Mouse (Mus musculus): Measurements from ENCODE around the gene Bcl9. TPM values are rescaled to one million over a fixed set of nuclear protein-coding genes. Genes with fewer than 3 reads are reported as not detected.

Gene Bcl9
- polyA plus RNA-seq, 1 experiment: 15.2 TPM

- DNase-seq (ENCODE audit: low read depth in 1 of 2, low spot score in 2 of 2): no peak
- Histone ChIP-seq H3K27ac (ENCODE audit: insufficient read depth, low read length) (no peak overlapping the region; the same call in 1 of the 2 replicates), H3K36me3 (ENCODE audit: control insufficient read depth, insufficient read depth, low read length) (no peaks in the 10 kb centered on the region), H3K4me3 (ENCODE audit: extremely low read depth, insufficient read depth, insufficient read length) (no peak overlapping the region; the same call in 1 of the 2 replicates), H3K4me1 (ENCODE audit: control insufficient read depth, insufficient read depth, insufficient read length) (peaks cover 18% of the 10 kb centered on the region), H3K27me3 (ENCODE audit: control insufficient read depth, insufficient read depth, low read length) (no peaks in the 10 kb centered on the region)
- TF ChIP-seq POLR2A (IDR thresholded peaks at IDR 0.05; ENCODE audit: low read depth, low read length) (no peak), CTCF (IDR thresholded peaks at IDR 0.05; ENCODE audit: extremely low read depth, insufficient read depth, insufficient read length, insufficient replicate concordance) (no peak)
- 53% methylated on average over 2 of the region's 2 CpGs for WGBS
Observed at GRCm38 (mm10) chr3:97237403-97237802, 60.3 kb downstream of the Bcl9 start.

- 91% methylated on average over 14 of the region's 14 CpGs for WGBS
- no peak for DNase-seq (ENCODE audit: low read depth in 1 of 2, low spot score in 2 of 2)
- Histone ChIP-seq H3K27ac (ENCODE audit: insufficient read depth, low read length) (no peak overlapping the region), H3K27me3 (ENCODE audit: control insufficient read depth, insufficient read depth, low read length) (no peaks in the 10 kb centered on the region), H3K4me3 (ENCODE audit: extremely low read depth, insufficient read depth, insufficient read length) (no peak overlapping the region), H3K4me1 (ENCODE audit: control insufficient read depth, insufficient read depth, insufficient read length) (peaks cover 22% of the 10 kb centered on the region), H3K36me3 (ENCODE audit: control insufficient read depth, insufficient read depth, low read length) (no peaks in the 10 kb centered on the region)
- no peak for TF ChIP-seq POLR2A (IDR thresholded peaks at IDR 0.05; ENCODE audit: low read depth, low read length)
- TF ChIP-seq CTCF (IDR thresholded peaks at IDR 0.05; ENCODE audit: extremely low read depth, insufficient read depth, insufficient read length, insufficient replicate concordance): no peak
Observed at GRCm38 (mm10) chr3:97234797-97235196, 62.9 kb downstream of the Bcl9 start.

- TF ChIP-seq POLR2A (IDR thresholded peaks at IDR 0.05; ENCODE audit: low read depth, low read length) (no peak), CTCF (IDR thresholded peaks at IDR 0.05; ENCODE audit: extremely low read depth, insufficient read depth, insufficient read length, insufficient replicate concordance) (no peak)
- peak; percentile 45 to 47 for DNase-seq (ENCODE audit: low read depth in 1 of 2, low spot score in 2 of 2)
- Histone ChIP-seq H3K36me3 (ENCODE audit: control insufficient read depth, insufficient read depth, low read length) (no peaks in the 10 kb centered on the region), H3K27ac (ENCODE audit: insufficient read depth, low read length) (no peak overlapping the region), H3K4me1 (ENCODE audit: control insufficient read depth, insufficient read depth, insufficient read length) (peaks cover 14% of the 10 kb centered on the region; the same call in 1 of the 2 replicates), H3K27me3 (ENCODE audit: control insufficient read depth, insufficient read depth, low read length) (no peaks in the 10 kb centered on the region), H3K4me3 (ENCODE audit: extremely low read depth, insufficient read depth, insufficient read length) (no peak overlapping the region)
- 37% methylated on average over 3 of the region's 3 CpGs for WGBS
Observed at GRCm38 (mm10) chr3:97232328-97232727, 65.4 kb downstream of the Bcl9 start.

GRCm38 (mm10) chr3:97231857-97232256 is 65.9 kb downstream of the Bcl9 start:
- DNase-seq (ENCODE audit: low read depth in 1 of 2, low spot score in 2 of 2): no peak
- WGBS: 81% methylated on average over 9 of the region's 9 CpGs
- no peak for TF ChIP-seq CTCF (IDR thresholded peaks at IDR 0.05; ENCODE audit: extremely low read depth, insufficient read depth, insufficient read length, insufficient replicate concordance)
- no peak for TF ChIP-seq POLR2A (IDR thresholded peaks at IDR 0.05; ENCODE audit: low read depth, low read length)
- no peak overlapping the region for H3K27ac ChIP-seq (ENCODE audit: insufficient read depth, low read length)
- H3K4me3 ChIP-seq (ENCODE audit: extremely low read depth, insufficient read depth, insufficient read length): no peak overlapping the region
- H3K27me3 ChIP-seq (ENCODE audit: control insufficient read depth, insufficient read depth, low read length): 0 out of 2 replicates have a peak, but pooled peaks cover 1% of the 10 kb centered on the region
- H3K36me3 ChIP-seq (ENCODE audit: control insufficient read depth, insufficient read depth, low read length): no peaks in the 10 kb centered on the region
- H3K4me1 ChIP-seq (ENCODE audit: control insufficient read depth, insufficient read depth, insufficient read length): peaks cover 12% of the 10 kb centered on the region; the same call in 1 of the 2 replicates

- H3K4me3 ChIP-seq (ENCODE audit: extremely low read depth, insufficient read depth, insufficient read length): no peak overlapping the region
- H3K36me3 ChIP-seq (ENCODE audit: control insufficient read depth, insufficient read depth, low read length): no peaks in the 10 kb centered on the region
- H3K4me1 ChIP-seq (ENCODE audit: control insufficient read depth, insufficient read depth, insufficient read length): peaks cover 12% of the 10 kb centered on the region; the same call in 1 of the 2 replicates
- WGBS: 90% methylated on average over 5 of the region's 5 CpGs
- H3K27ac ChIP-seq (ENCODE audit: insufficient read depth, low read length): no peak overlapping the region
- DNase-seq (ENCODE audit: low read depth in 1 of 2, low spot score in 2 of 2): no peak
- no peak for TF ChIP-seq POLR2A (IDR thresholded peaks at IDR 0.05; ENCODE audit: low read depth, low read length)
- TF ChIP-seq CTCF (IDR thresholded peaks at IDR 0.05; ENCODE audit: extremely low read depth, insufficient read depth, insufficient read length, insufficient replicate concordance): no peak
- 0 out of 2 replicates have a peak, but pooled peaks cover 1% of the 10 kb centered on the region for H3K27me3 ChIP-seq (ENCODE audit: control insufficient read depth, insufficient read depth, low read length)
Observed at GRCm38 (mm10) chr3:97230631-97231404, 66.9 kb downstream of the Bcl9 start.

- H3K4me1 ChIP-seq (ENCODE audit: control insufficient read depth, insufficient read depth, insufficient read length): peaks cover 12% of the 10 kb centered on the region; the same call in 1 of the 2 replicates
- DNase-seq (ENCODE audit: low read depth in 1 of 2, low spot score in 2 of 2): no peak
- 42% methylated on average over 12 of the region's 12 CpGs for WGBS
- 0 out of 2 replicates have a peak, but pooled peaks cover 1% of the 10 kb centered on the region for H3K27me3 ChIP-seq (ENCODE audit: control insufficient read depth, insufficient read depth, low read length)
- peak overlapping the region; percentile 63; the same call in 1 of the 2 replicates for H3K4me3 ChIP-seq (ENCODE audit: extremely low read depth, insufficient read depth, insufficient read length)
- peak overlapping the region; percentile 82; the same call in 1 of the 2 replicates for H3K27ac ChIP-seq (ENCODE audit: insufficient read depth, low read length)
- no peak for TF ChIP-seq CTCF (IDR thresholded peaks at IDR 0.05; ENCODE audit: extremely low read depth, insufficient read depth, insufficient read length, insufficient replicate concordance)
- no peaks in the 10 kb centered on the region for H3K36me3 ChIP-seq (ENCODE audit: control insufficient read depth, insufficient read depth, low read length)
Observed at GRCm38 (mm10) chr3:97228457-97228856, 69.3 kb downstream of the Bcl9 start.

GRCm38 (mm10) chr3:97228020-97228419 is 69.7 kb downstream of the Bcl9 start:
- no peak for TF ChIP-seq POLR2A (IDR thresholded peaks at IDR 0.05; ENCODE audit: low read depth, low read length)
- no peak for TF ChIP-seq CTCF (IDR thresholded peaks at IDR 0.05; ENCODE audit: extremely low read depth, insufficient read depth, insufficient read length, insufficient replicate concordance)
- peaks cover 9% of the 10 kb centered on the region; the same call in 1 of the 2 replicates for H3K4me1 ChIP-seq (ENCODE audit: control insufficient read depth, insufficient read depth, insufficient read length)
- no peak for DNase-seq (ENCODE audit: low read depth in 1 of 2, low spot score in 2 of 2)
- peak overlapping the region; percentile 82 for H3K27ac ChIP-seq (ENCODE audit: insufficient read depth, low read length)
- 0 out of 2 replicates have a peak, but pooled peaks cover 1% of the 10 kb centered on the region for H3K27me3 ChIP-seq (ENCODE audit: control insufficient read depth, insufficient read depth, low read length)
- 7% methylated on average over 16 of the region's 16 CpGs for WGBS
- 0 out of 2 replicates have a peak, but pooled peaks cover 2% of the 10 kb centered on the region for H3K36me3 ChIP-seq (ENCODE audit: control insufficient read depth, insufficient read depth, low read length)
- peak overlapping the region; percentile 63 for H3K4me3 ChIP-seq (ENCODE audit: extremely low read depth, insufficient read depth, insufficient read length)

Measured in spleen, adult 2 months (tissue).